Mouse (Mus musculus): Measurements from ENCODE around the gene Ddah2. TPM values are rescaled to one million over a fixed set of nuclear protein-coding genes. Genes with fewer than 3 reads are reported as not detected.

Ddah2 gene
- polyA plus RNA-seq, 1 experiment from 2014 or later, result 653 TPM

DNA sequence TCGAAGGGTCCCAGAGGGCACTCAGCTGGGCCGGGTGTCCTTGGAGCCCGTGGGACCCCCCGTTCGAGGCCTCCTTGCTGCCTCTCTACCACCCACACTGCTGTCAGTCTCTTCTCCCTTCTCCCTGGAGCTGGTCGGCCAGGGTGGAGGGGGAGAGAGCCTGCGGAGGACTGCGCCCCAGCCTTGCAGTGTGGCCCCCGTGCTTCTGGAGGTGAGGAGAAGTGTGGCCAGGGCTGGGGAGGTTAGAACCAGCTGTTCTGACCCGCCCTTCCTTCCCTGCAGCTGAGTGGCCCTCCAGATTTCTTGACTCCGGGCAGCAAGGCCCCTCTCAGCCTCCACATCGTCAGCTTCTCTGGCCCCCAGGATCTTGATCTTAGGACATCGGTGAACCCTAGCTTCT is 34.6 kb upstream of the Ddah2 start:
- H3K27me3 ChIP-seq (ENCODE audit: control insufficient read depth, insufficient read depth, low read length), result no peaks in the 10 kb centered on the region
- no peak overlapping the region for H3K4me3 ChIP-seq (ENCODE audit: low read depth, low read length)
- WGBS, result 85% methylated on average over 13 of the region's 13 CpGs
- peaks cover 13% of the 10 kb centered on the region for H3K4me1 ChIP-seq (ENCODE audit: control insufficient read depth, insufficient read depth, low read length)
- no peaks in the 10 kb centered on the region for H3K9me3 ChIP-seq (ENCODE audit: control insufficient read depth, low read length)
- no peaks in the 10 kb centered on the region for H3K36me3 ChIP-seq (ENCODE audit: control insufficient read depth, insufficient read depth, low read length)
- DNase-seq (ENCODE audit: low spot score, missing footprints) (no peak), ATAC-seq (ENCODE audit: low FRiP score) (no peak)
- no peak overlapping the region for H3K4me2 ChIP-seq
- no peak overlapping the region for H3K27ac ChIP-seq (ENCODE audit: low read depth, low read length)
- H3K9ac ChIP-seq (ENCODE audit: low read length), result no peak overlapping the region

DNA sequence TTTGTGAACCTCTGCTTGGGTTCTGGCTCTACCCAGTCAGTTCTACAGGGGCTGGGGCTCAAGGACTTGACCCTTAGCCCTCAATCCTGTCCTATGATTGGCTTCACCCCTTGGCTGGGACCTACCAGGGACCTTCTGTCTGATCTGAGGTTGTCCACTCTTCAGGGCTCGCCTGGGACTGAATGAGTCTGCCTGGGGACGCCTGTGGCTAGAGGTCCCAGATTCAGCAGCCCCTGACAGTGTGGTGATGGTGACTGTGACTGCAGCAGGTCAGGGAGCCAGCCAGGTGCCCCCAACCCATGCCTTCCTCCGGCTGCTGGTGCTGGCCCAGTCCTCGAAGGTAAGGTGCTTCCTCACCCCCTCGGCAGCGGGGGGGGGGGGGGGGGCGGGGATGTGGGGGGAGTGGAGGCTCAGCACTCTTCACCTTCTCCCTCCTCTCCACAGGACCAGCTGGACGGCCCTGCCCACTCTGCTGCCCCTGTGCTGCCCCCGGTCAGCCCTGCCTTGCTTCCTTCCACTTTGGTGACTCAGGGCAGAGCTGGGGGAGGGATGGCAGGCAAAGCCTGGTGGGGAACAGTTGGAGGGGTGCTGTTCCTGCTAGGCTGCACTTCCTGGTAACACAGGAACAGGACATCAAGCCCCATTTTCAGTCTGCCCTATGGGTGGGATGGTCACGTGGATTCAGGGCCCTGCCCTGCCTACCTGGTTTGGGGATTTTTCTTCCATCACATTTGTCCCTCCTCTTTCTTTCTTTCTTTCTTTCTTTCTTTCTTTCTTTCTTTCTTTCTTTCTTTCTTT is 33.9 kb upstream of the Ddah2 start:
- no peaks in the 10 kb centered on the region for H3K27me3 ChIP-seq (ENCODE audit: control insufficient read depth, insufficient read depth, low read length)
- DNase-seq (ENCODE audit: low spot score, missing footprints), result no peak
- H3K4me3 ChIP-seq (ENCODE audit: low read depth, low read length), result no peak overlapping the region
- 64% methylated on average over 6 of the region's 10 CpGs for WGBS
- no peak overlapping the region for H3K9ac ChIP-seq (ENCODE audit: low read length)
- H3K4me2 ChIP-seq, result no peak overlapping the region
- no peak for ATAC-seq (ENCODE audit: low FRiP score)
- H3K36me3 ChIP-seq (ENCODE audit: control insufficient read depth, insufficient read depth, low read length), result no peaks in the 10 kb centered on the region
- no peak overlapping the region for H3K27ac ChIP-seq (ENCODE audit: low read depth, low read length)
- no peaks in the 10 kb centered on the region for H3K9me3 ChIP-seq (ENCODE audit: control insufficient read depth, low read length)
- H3K4me1 ChIP-seq (ENCODE audit: control insufficient read depth, insufficient read depth, low read length), result peaks cover 15% of the 10 kb centered on the region

DNA sequence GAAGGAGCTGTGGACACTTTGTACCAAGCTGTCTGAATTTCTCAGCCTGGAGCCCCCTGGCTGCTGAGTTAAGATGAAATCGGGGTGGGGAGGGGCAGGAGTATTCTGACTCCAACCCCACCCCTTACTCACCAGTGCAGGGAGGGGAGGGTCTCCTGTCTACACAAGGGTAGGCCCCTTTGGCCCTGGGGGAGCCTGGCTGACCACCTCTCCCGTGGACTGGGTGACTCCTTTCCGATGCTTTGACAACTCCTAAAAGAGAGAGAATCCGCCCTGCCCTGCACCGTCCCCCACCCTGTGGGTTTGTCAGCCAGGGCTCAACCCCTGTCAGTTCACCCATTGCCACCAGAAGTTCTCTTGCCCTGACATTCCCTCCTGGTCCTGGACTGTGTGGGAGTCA is 32.6 kb upstream of the Ddah2 start:
- Histone ChIP-seq H3K27ac (ENCODE audit: low read depth, low read length) (no peak overlapping the region), H3K27me3 (ENCODE audit: control insufficient read depth, insufficient read depth, low read length) (no peaks in the 10 kb centered on the region), H3K36me3 (ENCODE audit: control insufficient read depth, insufficient read depth, low read length) (no peaks in the 10 kb centered on the region), H3K9ac (ENCODE audit: low read length) (no peak overlapping the region), H3K4me2 (no peak overlapping the region), H3K4me1 (ENCODE audit: control insufficient read depth, insufficient read depth, low read length) (peaks cover 15% of the 10 kb centered on the region), H3K9me3 (ENCODE audit: control insufficient read depth, low read length) (no peaks in the 10 kb centered on the region), H3K4me3 (ENCODE audit: low read depth, low read length) (no peak overlapping the region)
- 88% methylated on average over 5 of the region's 5 CpGs for WGBS
- ATAC-seq (ENCODE audit: low FRiP score) (no peak), DNase-seq (ENCODE audit: low spot score, missing footprints) (no peak)

DNA sequence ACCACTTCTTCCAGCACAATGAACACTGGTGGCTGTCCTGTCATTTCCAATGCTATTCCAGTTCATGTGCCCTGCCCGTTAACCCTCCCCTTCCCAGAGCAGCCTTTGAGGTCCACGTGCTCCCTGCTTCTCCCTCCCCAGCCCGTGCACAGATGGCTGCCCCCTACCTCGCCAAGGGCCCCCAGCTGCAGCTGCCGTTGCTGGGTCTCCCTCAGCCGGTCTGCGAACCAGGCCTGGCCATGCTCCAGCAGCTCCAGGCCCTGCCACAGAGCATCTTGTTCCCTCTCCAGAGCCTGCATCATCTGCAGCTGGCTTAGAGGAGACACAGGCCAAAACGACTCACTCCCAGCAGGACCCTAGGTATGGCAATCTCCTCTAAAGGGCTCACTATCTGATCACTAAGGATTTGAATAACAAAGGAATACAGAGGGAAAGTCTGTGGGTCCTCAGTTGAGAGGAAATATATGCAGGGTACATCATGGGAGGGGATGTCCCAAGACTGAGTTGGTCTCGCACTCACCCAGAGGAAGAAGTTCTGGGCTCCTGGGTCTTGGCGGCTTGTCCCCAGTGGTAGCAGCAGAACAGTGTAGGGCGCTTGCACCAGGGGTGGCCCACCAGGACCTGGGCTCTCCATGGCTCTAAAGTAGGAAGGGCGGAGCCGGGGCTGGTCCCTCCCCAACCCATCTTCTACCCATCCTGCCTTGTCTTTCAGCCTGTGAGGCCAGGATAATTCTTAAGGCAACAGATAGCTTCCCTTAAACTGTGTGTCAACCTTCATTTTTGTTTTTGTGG is 31.4 kb upstream of the Ddah2 start, which contains the start of gene Sapcd1:
Sapcd1 (minus strand) TSS at position 740 of the 792 bp plus-strand sequence.
- H3K9me3 ChIP-seq (ENCODE audit: control insufficient read depth, low read length), result no peaks in the 10 kb centered on the region
- no peak within 1 kb of the TSS for H3K4me3 ChIP-seq (ENCODE audit: low read depth, low read length)
- peak within 1 kb of the TSS; percentile 28 for H3K4me2 ChIP-seq
- peak within 1 kb of the TSS; percentile 49; the same call in 1 of the 2 replicates for H3K9ac ChIP-seq (ENCODE audit: low read length)
- no peaks in the 10 kb centered on the region for H3K27me3 ChIP-seq (ENCODE audit: control insufficient read depth, insufficient read depth, low read length)
- H3K36me3 ChIP-seq (ENCODE audit: control insufficient read depth, insufficient read depth, low read length), result no peaks in the 10 kb centered on the region
- ATAC-seq (ENCODE audit: low FRiP score) (peak; percentile 64), DNase-seq (ENCODE audit: low spot score, missing footprints) (no peak)
- H3K4me1 ChIP-seq (ENCODE audit: control insufficient read depth, insufficient read depth, low read length), result peaks cover 9% of the 10 kb centered on the region
- H3K27ac ChIP-seq (ENCODE audit: low read depth, low read length), result peak within 1 kb of the TSS; percentile 64; the same call in 1 of the 2 replicates
- 29% methylated on average over 13 of the region's 13 CpGs for WGBS

DNA sequence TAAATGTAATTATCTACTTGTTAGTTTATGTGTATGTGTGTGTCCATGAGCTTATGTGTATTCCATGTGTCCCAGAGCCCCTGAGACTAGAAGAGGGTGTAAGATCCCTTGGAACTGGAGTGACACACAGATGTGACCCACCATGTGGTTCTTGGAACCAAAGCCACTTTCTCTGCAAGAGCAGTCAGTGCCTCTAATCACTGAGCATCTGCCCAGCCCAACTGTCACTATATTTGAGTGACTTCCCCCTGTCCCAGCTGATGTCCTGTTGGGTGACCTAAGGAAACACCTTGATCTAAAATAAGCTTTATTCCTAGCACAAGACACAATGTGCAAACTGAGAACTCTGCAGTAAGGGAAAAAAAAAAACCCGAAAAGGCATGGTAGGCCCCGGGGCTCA is 30.5 kb upstream of the Ddah2 start:
- ATAC-seq (ENCODE audit: low FRiP score), result no peak
- no peaks in the 10 kb centered on the region for H3K9me3 ChIP-seq (ENCODE audit: control insufficient read depth, low read length)
- DNase-seq (ENCODE audit: low spot score, missing footprints), result no peak
- H3K4me1 ChIP-seq (ENCODE audit: control insufficient read depth, insufficient read depth, low read length), result peaks cover 9% of the 10 kb centered on the region
- no peak overlapping the region for H3K4me2 ChIP-seq
- H3K36me3 ChIP-seq (ENCODE audit: control insufficient read depth, insufficient read depth, low read length), result no peaks in the 10 kb centered on the region
- no peak overlapping the region for H3K27ac ChIP-seq (ENCODE audit: low read depth, low read length)
- no peak overlapping the region for H3K9ac ChIP-seq (ENCODE audit: low read length)
- H3K4me3 ChIP-seq (ENCODE audit: low read depth, low read length), result no peak overlapping the region
- WGBS, result 79% methylated on average over 2 of the region's 2 CpGs
- no peaks in the 10 kb centered on the region for H3K27me3 ChIP-seq (ENCODE audit: control insufficient read depth, insufficient read depth, low read length)

DNA sequence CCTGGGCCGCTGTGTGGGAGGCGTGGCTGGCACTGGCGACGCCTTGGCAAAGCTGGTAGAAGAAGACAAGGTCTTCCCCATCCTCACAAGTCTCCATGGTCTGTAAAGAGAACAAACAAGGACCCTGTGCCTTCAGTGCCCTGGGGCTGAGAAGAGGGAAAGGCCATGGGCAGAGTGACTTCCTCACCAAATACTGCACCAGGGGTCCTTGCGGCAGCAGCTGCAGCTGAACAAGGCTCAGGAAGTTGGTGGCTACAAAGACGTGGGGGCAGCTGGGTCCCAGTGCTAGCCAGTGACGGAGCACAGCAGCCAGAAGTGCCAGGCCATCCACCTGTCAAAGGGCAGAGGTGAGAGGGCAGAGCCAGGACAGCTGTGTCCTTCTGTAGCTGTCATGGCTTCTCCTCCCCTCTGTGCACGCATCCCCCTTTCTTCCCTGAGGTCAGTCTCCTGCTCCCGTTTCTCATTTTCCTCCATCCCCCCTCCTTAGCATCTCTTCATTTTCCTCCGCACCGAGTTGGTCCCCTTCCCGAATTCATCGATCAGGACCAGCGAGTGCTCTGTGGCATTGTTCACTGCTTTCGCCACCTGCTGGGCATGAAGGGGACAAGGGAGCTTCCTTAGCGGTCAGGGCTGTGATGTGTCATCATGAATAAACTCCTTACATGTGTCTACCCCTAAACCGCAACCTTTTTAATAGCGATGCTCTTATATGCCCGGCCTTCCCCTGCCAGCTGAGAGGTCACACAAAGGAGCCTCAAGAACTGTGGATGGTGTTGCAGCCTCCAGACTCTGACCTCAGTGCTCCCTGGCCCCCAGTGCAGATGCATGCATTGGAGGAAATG is 28.9 kb upstream of the Ddah2 start:
- H3K36me3 ChIP-seq (ENCODE audit: control insufficient read depth, insufficient read depth, low read length), result no peaks in the 10 kb centered on the region
- H3K9me3 ChIP-seq (ENCODE audit: control insufficient read depth, low read length), result no peaks in the 10 kb centered on the region
- H3K4me3 ChIP-seq (ENCODE audit: low read depth, low read length), result no peak overlapping the region
- peaks cover 9% of the 10 kb centered on the region for H3K4me1 ChIP-seq (ENCODE audit: control insufficient read depth, insufficient read depth, low read length)
- ATAC-seq (ENCODE audit: low FRiP score) (peak; percentile 49), DNase-seq (ENCODE audit: low spot score, missing footprints) (no peak)
- peak overlapping the region; percentile 27; the same call in 1 of the 2 replicates for H3K9ac ChIP-seq (ENCODE audit: low read length)
- peak overlapping the region; percentile 35; the same call in 1 of the 2 replicates for H3K27ac ChIP-seq (ENCODE audit: low read depth, low read length)
- WGBS, result 31% methylated on average over 19 of the region's 19 CpGs
- H3K4me2 ChIP-seq, result 0 out of 2 replicates have a peak overlapping the region, but pooled peaks have one; percentile 8
- no peaks in the 10 kb centered on the region for H3K27me3 ChIP-seq (ENCODE audit: control insufficient read depth, insufficient read depth, low read length)

DNA sequence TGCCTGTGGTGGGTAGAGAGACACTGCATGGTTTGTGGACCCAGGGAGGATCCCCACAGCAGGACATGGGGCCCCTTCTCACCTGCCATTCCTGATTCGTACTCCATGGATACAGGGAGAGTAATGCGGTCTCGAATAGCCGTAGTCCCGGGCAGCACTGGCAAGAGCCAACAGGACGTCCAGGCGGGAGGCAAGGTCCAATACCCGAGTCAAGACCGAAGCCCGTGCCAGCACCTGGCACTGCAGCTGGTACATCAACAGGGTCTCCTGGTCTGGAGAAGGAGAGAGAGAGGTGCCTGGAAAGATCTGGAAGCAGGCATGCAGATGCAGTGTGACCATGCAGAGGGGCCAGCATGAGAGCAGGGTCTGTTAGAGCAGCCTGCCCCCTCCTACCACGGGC is 27.6 kb upstream of the Ddah2 start:
- no peak overlapping the region for H3K4me3 ChIP-seq (ENCODE audit: low read depth, low read length)
- no peak overlapping the region for H3K27ac ChIP-seq (ENCODE audit: low read depth, low read length)
- peaks cover 9% of the 10 kb centered on the region for H3K4me1 ChIP-seq (ENCODE audit: control insufficient read depth, insufficient read depth, low read length)
- ATAC-seq (ENCODE audit: low FRiP score), result no peak
- DNase-seq (ENCODE audit: low spot score, missing footprints), result no peak
- H3K4me2 ChIP-seq, result no peak overlapping the region
- no peak overlapping the region for H3K9ac ChIP-seq (ENCODE audit: low read length)
- H3K27me3 ChIP-seq (ENCODE audit: control insufficient read depth, insufficient read depth, low read length), result no peaks in the 10 kb centered on the region
- H3K9me3 ChIP-seq (ENCODE audit: control insufficient read depth, low read length), result no peaks in the 10 kb centered on the region
- 91% methylated on average over 11 of the region's 11 CpGs for WGBS
- no peaks in the 10 kb centered on the region for H3K36me3 ChIP-seq (ENCODE audit: control insufficient read depth, insufficient read depth, low read length)

DNA sequence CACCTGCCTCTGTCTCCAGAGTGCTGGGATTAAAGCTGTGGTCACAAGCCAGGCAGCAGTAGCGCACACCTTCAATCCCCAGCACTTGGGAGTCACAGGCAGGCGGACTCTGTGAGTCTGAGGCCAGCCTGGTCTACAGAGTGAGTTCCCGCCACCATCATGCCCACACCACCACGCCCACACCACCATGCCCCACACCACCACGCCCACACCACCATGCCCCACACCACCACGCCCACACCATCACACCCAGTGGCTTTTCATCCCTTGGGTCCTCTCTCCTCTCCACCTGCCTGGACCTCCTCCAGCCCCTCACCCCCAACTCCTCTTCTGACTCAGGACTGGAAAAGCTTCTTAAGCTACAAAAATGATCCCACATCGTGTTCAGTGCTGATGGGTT is 27.0 kb upstream of the Ddah2 start:
- ATAC-seq (ENCODE audit: low FRiP score), result no peak
- H3K4me3 ChIP-seq (ENCODE audit: low read depth, low read length), result no peak overlapping the region
- WGBS, result 87% methylated on average over 7 of the region's 7 CpGs

More for the DNA sequence above, 27.0 kb upstream of the Ddah2 start:
- no peak overlapping the region for H3K27ac ChIP-seq (ENCODE audit: low read depth, low read length)
- H3K9me3 ChIP-seq (ENCODE audit: control insufficient read depth, low read length), result no peaks in the 10 kb centered on the region
- DNase-seq (ENCODE audit: low spot score, missing footprints), result no peak
- H3K36me3 ChIP-seq (ENCODE audit: control insufficient read depth, insufficient read depth, low read length), result no peaks in the 10 kb centered on the region
- H3K27me3 ChIP-seq (ENCODE audit: control insufficient read depth, insufficient read depth, low read length), result no peaks in the 10 kb centered on the region
- peaks cover 9% of the 10 kb centered on the region for H3K4me1 ChIP-seq (ENCODE audit: control insufficient read depth, insufficient read depth, low read length)
- H3K9ac ChIP-seq (ENCODE audit: low read length), result no peak overlapping the region
- no peak overlapping the region for H3K4me2 ChIP-seq
